Mouse (Mus musculus): ENCODE results near the gene Tcn2.
"Not testable (repeated sequence)": the region's sequence is repeated elsewhere in the genome, so short reads cannot be mapped to it uniquely, and the experiment has no call there.

Tcn2 gene

GRCm38 (mm10) chr11:3931511-3932211 lies at the start of gene Tcn2:
Gene Tcn2, minus strand, starts transcription at chr11:3932159.
- DNase-seq (ENCODE audit: low read depth, low spot score): peak; percentile 14

- no peak for DNase-seq (ENCODE audit: low read depth, low spot score)
Measured at GRCm38 (mm10) chr11:3981536-3981935, 49.6 kb upstream of the Tcn2 start.

DNA sequence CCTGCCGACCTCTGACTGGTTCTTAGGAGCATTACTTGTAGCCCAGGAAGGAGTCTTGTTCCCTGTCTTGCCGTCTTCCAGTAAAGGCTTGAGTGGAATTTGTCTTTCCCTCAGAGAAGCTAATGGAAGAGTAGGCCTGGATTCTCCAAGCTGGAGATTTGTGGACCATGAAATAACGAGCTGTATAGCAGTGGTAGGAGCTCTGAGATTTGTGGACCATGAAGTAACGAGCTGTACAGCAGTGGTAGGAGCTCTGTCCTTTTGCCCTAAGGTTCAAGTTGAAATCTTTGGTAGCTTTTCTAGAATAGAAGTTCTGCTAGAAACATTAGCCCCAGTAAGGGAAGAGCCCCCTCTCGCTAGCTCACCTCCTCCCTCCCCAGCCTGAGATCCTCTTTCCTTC lies 46.5 kb upstream of the Tcn2 start:
- no peak for DNase-seq (ENCODE audit: low read depth, low spot score)

- no peak for DNase-seq (ENCODE audit: low read depth, low spot score)
Measured at GRCm38 (mm10) chr11:3976678-3977077, 44.7 kb upstream of the Tcn2 start, which contains the start of gene 4930556J24Rik. Gene 4930556J24Rik, minus strand, starts transcription at chr11:3976778.

GRCm38 (mm10) chr11:3974311-3974710 lies 42.4 kb upstream of the Tcn2 start:
- no peak for DNase-seq (ENCODE audit: low read depth, low spot score)

GRCm38 (mm10) chr11:3973081-3973480 lies 41.1 kb upstream of the Tcn2 start:
- no peak for DNase-seq (ENCODE audit: low read depth, low spot score)

- no peak for DNase-seq (ENCODE audit: low read depth, low spot score)
Measured at GRCm38 (mm10) chr11:3970361-3970760, 38.4 kb upstream of the Tcn2 start.

GRCm38 (mm10) chr11:3969837-3970236 lies 37.9 kb upstream of the Tcn2 start:
- peak; percentile 27 for DNase-seq (ENCODE audit: low read depth, low spot score)

- peak; percentile 58 for DNase-seq (ENCODE audit: low read depth, low spot score)
Measured at GRCm38 (mm10) chr11:3964416-3965172, 32.6 kb upstream of the Tcn2 start.

DNA sequence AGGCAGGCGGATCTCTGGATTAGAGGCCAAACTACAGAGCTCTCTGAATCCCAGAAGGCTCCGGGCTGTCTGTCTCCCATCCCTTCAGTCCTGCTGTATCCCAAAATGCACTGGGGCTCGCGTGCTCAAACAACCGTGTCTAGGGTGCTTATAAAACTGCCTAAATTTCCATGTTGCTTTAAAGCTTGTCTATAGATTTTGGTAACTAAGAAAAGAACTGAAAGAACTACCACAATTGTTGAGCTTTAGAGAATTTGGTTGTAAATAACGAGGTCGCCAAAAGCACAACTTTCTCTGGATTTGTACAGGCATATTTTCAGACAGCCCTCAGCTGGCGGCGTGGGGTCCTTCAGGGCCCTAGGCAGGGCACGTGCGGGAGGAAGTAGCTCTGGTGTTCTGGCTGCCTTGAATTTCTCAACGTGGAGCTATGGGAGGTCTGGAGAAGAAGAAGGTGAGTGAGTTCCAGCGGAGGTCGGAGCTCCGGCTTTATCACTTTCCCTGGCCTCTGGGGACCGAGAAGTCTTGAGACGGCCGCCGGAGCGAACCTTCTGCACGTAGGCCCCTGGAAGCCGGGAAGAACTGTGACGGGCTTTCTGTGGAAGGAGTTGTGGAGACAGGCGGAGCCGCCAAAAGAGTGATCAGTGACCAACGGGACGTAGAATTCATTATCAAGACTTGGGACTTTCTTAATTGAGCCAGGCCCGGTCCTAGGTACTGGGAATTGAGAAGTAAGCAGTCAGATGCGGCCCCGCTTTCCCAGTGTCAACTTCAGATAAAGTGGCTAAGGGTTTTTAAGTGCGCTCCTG lies 31.9 kb upstream of the Tcn2 start, which contains the start of gene Pes1:
Pes1 (plus strand) TSS at position 366 of the 806 bp plus-strand sequence.
- peak; percentile 94 for DNase-seq (ENCODE audit: low read depth, low spot score)

DNA sequence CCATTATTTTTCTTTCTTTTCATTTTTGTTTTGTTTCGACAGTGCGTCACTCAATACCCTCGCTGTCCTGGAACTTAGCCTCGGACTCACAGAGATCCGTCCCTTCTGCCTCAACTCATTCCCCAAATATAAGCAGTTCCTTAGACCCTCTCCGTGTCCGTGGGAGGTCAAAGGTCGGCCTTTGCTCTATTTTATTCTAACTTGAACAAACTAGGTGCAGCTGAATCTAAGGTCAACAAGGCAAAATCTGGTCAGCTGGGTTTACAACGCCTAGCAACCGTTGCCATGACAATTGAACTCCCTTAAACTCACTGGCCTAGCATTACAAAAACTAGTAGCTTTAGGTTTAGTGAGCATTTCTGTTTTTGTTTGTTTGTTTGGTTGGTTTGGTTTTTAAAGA lies 31.2 kb upstream of the Tcn2 start:
- no peak for DNase-seq (ENCODE audit: low read depth, low spot score)

DNA sequence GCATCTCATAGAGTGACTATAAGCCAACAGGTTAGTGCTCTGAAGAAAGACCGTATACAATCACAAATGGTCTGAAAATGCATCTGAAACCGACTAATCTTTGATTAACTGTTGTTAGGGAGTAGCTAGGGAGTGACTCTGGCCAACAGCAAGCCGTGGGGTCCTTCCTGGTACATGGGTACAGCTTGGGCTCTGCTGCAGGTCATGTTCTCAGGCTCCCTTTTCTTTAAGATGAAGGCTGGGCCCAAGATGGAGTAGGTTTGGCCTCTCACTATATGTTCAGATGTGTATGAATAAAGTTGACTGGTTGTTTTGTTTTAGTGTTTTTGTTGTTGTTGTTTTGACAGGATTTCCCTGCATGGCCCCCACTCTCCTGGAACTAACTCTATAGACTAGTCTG lies 29.8 kb upstream of the Tcn2 start:
- no peak for DNase-seq (ENCODE audit: low read depth, low spot score)

GRCm38 (mm10) chr11:3960901-3961300 lies 28.9 kb upstream of the Tcn2 start:
- no peak for DNase-seq (ENCODE audit: low read depth, low spot score)

DNA sequence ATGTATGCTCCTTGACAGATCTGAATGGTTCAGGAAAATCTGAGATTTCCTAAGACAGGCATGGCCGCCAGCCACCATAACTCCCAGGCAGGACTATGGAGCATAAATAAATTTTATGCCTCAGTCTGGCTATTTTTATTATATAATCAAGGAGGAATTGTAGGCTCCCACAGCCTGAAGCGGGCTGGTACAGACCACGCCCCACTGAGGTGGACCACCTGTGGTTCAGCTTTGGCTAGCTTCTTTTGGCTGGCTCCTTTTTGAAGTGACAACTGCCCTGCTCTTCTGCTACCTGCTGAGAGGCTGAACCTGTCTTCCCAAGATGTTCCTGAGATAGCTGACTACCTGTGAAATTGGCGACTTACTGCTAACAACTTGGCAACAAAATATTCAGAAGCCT lies 23.4 kb upstream of the Tcn2 start:
- DNase-seq (ENCODE audit: low read depth, low spot score): not testable (repeated sequence)

GRCm38 (mm10) chr11:3954876-3955275 lies 22.9 kb upstream of the Tcn2 start:
- not testable (repeated sequence) for DNase-seq (ENCODE audit: low read depth, low spot score)

DNA sequence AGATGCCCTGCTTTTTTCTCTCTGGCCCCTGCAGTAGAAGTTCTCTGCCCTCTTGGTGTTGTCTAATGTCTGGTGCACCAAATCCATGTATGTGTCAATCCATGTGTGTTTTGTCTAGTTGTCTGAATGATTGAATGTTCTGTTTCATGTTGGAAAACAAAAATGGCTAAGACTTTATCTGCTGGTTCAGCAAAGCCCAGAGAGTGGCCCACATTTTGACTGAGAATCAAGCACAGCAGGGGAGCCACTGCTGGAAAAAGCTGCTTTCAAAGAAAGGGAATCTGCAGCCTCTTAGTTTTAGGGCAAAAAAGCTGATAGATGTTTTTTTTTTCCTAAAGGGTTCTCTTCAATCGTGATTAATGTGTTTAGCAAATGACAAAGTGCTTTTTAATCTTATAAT lies 14.4 kb upstream of the Tcn2 start:
- DNase-seq (ENCODE audit: low read depth, low spot score): no peak

DNA sequence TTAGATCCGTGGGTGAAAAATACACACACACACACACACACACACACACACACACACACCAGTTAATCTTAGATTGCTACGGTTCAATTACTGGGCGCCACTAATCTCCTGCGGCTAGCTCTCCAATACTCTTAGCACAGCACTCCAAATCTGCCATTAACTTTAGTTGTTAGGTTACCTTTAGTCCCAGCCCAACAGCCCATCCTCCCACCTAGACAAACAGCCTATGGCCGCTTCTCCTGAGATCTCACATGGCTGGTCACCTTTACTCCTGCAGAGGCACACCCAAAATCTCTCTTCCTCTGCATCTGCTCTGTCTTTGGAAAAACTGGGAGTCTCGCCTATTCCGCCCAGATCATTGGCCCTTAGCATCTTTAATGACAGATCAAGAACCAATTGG lies 9.4 kb upstream of the Tcn2 start:
- DNase-seq (ENCODE audit: low read depth, low spot score): no peak

DNA sequence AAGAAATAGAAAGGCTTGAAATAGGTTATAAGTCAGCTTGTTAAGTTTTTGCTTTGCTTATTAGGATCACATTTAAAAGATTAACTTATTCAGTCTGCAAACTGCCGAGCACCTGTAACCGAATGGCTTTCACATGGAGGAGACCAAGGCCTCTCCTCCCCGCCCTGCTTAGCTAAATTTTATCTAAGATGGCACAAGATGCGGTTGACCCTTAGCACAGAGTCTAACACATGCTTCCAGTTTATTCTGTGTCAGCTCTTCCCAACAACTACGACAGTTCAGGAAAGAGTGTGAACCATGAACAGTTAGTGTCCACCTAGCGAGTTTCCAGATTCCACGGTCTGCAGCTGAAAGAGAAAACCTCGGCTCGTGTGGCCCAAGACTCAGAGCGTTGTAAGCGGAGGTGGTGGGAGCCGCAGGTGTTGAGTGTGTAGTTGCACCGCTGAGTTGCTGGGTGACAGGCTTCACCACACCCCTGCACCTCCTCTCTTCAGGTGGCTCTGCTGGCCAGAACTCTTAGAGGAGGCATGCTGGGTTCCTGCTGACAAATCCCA lies 5.4 kb upstream of the Tcn2 start:
- DNase-seq (ENCODE audit: low read depth, low spot score): no peak

GRCm38 (mm10) chr11:3936318-3936717 lies 4.4 kb upstream of the Tcn2 start:
- no peak for DNase-seq (ENCODE audit: low read depth, low spot score)

GRCm38 (mm10) chr11:3935135-3935534 lies 3.2 kb upstream of the Tcn2 start:
- DNase-seq (ENCODE audit: low read depth, low spot score): no peak

DNA sequence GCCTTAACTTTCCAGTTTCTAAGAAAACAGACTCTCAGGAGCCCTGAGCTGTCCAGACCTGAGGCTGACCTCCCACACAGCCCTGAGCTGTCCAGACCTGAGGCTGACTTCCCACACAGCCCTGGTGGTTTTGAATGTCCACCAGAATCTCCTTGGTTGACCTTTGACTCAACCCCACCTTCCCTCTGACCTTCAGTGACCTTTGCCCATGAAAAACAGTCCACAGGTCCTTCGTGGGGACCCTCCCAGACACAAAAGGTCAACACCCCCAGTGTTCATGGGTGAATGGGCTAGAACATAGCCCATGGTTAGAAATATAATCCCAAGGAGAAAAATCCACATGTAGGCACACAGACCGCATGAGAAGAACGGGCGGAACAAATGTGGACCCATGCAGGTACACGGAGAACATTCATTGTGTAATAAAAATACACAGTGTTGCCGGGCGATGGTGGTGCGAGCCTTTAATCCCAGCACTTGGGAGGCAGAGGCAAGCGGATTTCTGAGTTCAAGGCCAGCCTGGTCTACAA lies 1.9 kb upstream of the Tcn2 start:
- DNase-seq (ENCODE audit: low read depth, low spot score): no peak

DNA sequence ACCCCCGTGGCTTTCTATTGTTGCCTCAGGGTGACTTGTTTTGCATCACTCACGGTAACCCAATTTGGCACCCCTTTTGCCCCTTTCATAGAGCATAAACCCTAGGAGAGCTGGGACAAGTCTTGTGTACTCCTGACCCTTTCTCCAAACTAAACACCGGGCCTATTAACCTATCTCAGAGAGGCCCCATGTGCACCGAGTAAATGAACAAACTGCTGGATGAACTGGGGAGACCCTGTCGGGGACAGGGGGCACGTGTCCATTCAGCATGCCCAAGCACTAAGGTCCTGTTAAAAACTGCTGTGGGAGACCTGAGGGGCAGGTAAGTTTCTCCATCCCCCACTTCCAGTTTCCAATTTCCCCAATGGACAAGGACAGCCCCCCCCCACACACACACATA lies 1.0 kb downstream of the Tcn2 start:
- DNase-seq (ENCODE audit: low read depth, low spot score): no peak

Data from A20 (cell line).